Mouse (Mus musculus): Measurements from ENCODE around the gene Cd3eap.

Gene Cd3eap

DNA sequence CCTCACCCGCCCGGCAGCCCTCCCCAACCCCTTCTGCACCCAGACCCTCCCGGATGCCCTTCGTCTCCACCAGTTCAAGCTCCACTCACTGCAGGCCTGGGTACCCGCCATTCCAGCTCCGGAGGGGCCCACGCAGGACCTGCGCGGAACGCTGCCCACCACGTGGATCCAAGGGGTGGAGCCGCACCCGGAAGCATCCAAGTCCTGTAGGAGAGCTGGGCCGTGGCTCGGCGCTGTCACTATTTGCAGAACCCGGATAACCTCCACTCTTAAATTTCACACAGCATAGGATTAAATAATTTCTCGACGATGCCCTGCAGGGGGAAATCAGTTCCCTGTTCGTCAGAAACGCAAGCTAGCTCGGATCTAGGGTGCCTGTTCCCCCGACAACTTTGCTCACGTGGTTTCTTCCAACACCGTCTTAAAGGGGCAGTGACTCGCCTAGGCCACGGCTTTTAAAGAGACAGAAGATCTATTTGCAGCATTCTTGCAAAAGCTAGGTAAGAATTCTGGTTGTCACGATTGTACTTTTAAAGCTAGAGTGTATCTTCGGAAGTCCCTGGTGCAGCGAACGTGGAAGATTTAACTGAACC lies at the start of gene Cd3eap, which contains the start of gene Ppp1r13l:
TSS of gene Cd3eap (minus strand) at position 185 of the 593 bp plus-strand sequence.
TSS of gene Ppp1r13l (plus strand) at position 451 of the 593 bp plus-strand sequence.
- DNase-seq, result peak; percentile 91

DNA sequence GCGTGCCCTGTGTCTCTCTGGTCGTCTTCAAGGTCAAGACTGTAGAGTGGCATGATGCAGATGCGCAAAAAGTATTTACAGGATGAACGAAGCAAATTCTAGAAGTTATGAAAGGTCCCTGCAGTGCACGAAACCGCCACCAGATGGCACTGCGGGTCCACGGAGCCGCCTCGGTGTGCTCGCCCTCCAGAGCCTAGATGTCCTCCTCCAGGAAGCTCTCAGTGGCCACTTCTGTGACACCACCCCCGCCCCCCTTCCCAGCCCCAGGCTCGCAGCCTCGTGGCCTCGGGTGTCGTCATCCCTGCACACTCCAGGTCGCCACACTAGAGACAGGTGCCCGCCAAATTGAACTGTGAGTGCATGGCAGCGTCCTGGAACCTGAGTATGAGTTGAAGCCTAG lies 46.1 kb upstream of the Cd3eap start:
- DNase-seq, result peak; percentile 58

DNA sequence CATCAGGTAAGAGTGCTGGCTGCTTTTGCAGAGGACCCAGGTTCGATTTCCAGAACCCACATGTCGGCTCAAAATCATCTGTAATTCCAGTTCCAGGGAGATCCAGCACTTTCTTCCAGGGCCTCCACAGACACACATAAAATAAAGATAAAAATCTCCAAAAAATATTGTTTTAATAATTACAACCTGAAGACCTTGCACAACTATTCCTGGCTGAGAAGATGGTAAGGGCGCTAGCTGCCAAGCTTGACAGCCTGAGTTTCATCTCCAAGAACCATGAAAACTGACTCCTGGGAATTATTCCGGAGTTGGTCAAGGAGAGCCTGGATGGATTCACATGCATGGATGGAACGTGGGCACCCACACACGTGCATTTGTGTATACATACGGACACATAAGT lies 45.2 kb upstream of the Cd3eap start, which contains the start of gene Ckm:
TSS of gene Ckm (plus strand) at position 301 of the 400 bp plus-strand sequence.
- no peak for DNase-seq

DNA sequence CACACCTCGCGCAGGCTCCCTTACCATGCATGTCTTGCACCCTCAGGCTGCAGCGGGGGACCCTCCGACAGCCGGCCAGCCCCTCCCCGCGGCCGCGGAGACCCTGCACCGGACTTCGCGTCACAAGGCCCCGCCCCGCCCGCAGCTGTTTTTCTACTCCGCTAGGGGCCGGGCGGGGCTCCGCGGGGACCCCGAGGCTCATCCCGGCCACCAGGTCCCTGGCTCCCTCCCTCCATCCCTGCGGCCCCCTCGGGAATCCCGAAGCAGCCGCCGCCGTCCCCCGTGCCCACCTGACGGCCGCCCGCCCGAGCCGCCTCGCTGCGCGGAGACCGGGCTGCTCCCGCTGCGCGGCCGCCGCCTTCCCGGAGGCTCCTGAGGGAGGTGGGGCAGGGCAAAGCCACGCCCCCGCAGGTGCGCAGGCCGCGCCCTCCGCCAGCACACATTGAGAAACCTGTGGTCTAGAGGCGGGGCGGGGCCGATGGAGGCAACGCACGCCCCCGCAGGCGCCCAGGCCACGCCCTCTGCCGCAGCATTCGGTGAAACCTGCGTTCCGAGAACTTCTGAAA lies 44.5 kb upstream of the Cd3eap start, which contains the start of gene Klc3:
TSS of gene Klc3 (minus strand) at position 374 of the 566 bp plus-strand sequence.
- no peak for DNase-seq

DNA sequence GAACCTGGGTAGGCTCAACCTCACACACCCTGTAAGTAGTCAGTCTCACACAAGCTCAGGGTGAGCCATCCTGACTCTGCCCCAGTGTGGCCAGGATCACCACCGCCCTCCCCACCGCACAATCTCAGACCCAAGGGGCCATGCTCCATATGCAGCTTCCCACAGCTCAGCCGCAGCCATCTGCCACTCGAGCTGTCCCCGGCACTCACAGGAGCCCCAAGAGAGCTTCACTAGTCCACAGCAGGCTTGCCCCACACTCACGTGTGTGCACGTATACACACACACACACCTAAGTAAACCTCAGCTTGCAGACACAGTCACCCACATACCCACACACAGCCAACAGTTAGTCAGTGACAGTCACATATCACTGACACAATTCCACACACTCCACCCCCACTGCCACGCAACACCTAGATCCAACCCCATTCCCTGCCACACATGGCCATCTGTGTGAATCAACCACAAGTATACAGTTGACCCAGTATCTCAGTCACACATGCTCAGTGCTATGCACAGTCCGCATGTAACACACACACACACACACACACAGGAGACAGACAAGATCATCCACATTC lies 43.3 kb upstream of the Cd3eap start:
- no peak for DNase-seq

DNA sequence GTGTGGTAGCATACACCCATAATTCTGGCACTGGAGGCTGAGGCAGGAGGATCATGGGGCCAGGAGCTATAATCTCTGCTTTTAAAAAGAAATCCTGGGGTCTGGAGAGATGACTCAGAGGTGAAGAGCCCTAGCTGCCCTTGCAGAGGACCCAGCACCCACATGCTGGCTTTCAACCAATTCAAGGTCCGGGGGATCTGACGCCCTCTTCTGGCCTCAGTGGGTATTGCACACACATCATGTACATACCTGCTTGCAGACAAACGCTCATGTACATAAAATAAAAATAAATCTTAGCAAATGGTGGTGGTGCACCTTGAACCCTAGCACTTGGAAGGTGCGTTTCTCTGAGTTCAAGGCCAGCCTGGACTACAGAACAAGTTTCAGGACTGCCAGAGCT lies 41.7 kb upstream of the Cd3eap start:
- DNase-seq, result no peak

DNA sequence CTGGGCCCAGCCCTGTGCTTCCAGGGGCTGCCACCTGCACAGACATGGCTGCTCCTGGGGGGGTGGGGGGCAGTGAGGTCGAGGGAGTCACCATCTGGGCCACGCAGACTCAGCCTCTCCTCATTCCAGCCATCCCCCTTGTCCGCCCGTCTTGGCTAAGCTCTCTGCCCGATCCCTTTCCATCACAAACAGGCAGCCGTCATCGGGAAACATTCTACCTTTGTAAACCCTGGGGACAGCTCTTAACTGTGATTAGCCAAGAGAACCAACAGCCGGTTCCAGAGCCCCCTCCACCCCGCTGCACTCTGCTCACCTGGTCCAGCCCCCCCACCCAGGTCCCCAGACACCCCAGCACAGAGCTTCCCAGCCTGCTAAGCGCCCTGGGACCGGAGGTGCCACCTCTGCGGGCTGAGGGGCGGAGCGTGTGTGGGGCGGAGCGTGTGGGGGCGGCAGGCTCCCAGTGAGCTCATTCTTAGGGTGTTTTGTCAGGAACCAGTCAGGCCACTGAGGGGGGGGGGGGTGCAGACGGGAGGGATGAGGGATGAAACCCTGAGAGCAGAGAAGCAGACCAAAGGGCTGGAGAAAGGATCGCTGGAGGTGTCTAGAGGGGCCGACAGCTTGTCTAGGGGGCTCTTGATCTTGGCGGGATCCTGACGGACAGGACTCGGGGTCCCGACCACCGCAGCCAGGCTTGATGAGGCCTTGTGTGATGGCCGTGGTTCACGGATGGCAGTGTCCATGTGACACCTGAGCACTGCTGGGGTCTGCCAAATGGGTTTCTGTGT lies 40.4 kb upstream of the Cd3eap start:
- no peak for DNase-seq

DNA sequence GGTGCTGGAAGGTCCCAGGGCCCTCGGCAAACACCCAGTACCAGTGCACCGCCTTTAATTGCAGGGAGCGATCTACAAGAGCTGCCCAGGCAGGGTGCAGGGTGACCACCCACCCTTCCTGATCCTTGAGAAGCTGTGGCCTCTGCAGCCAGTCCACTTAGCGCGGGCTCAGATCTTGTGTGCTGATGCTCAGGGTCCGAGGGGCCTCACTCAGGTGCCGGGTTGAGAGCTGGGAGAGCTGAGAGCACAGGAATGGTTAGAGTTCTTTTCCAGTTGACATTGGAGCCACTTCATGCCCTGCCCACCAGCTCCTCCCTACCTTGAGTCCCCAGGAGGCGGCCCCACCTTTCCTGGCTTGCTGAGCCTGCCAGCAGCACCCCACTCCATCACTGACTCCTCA lies 35.2 kb upstream of the Cd3eap start:
- no peak for DNase-seq

DNA sequence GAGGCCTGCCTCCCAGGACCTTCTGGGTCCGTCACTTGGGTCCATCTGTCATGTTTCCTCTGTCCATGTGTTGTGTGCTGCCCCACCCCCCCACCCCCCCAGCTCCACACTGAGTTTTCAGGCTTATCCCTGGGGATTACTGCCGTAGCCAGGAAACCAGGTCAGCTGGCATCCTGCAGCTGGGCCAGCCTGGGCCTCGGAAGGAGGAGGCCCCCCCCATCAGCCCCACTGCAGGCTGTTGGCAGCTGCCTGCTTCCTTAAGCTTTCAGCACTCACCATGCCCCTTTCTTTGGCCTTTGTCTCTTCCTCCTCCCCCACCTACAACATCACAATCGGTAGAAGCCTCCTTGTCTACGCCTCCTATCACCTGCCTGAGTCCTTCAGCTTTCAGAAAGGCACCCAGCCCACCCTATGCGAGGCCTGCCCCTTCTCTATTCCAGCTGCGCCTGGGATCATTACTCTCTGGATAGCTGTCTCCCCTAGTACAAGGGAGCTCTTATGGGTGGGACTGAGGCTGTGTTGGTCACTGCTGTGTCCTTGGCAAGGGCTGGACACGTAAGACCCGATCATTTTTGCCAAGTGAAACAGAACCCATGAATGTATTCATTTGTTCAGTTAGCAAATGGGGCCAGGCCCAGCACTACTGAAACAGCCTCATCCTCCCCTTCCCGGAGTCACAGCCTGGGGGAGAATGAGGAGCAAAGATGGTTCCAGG lies 29.6 kb upstream of the Cd3eap start:
- DNase-seq, result peak; percentile 61

DNA sequence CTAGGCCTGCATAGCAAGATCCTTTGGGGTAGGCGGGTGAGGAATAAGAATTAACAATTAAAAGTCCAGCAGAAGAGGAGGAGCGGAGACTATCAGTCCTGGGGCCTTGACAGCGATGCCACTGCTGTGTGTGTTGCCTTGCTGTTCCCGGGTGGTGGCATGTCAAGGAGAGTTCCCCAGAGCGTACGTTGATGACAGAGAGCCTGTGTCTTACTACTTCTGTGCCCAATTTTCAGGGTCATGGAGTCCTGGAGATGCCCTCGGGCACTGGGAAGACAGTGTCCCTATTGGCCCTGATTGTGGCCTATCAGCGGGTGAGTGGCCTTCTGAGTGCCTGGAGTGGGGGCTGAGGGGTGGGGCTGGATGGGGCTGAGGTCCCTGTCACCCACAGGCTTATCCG lies 24.4 kb upstream of the Cd3eap start:
- no peak for DNase-seq

DNA sequence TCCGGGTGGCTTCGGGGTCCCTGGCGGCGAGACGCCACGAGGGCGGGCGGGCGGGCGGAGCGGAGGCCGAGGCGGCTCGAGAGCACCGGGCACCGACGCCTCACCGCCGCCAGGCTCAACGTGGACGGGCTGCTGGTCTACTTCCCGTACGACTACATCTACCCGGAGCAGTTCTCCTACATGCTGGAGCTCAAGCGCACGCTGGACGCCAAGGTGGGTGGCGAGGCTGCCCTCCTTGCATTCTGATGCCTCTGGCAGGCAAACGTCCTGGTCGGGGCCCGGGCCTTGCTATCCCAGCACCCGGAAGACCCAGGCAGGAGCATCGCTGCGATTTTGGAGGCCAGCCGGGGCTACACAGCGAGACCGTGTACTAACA lies 22.9 kb upstream of the Cd3eap start:
- no peak for DNase-seq

DNA sequence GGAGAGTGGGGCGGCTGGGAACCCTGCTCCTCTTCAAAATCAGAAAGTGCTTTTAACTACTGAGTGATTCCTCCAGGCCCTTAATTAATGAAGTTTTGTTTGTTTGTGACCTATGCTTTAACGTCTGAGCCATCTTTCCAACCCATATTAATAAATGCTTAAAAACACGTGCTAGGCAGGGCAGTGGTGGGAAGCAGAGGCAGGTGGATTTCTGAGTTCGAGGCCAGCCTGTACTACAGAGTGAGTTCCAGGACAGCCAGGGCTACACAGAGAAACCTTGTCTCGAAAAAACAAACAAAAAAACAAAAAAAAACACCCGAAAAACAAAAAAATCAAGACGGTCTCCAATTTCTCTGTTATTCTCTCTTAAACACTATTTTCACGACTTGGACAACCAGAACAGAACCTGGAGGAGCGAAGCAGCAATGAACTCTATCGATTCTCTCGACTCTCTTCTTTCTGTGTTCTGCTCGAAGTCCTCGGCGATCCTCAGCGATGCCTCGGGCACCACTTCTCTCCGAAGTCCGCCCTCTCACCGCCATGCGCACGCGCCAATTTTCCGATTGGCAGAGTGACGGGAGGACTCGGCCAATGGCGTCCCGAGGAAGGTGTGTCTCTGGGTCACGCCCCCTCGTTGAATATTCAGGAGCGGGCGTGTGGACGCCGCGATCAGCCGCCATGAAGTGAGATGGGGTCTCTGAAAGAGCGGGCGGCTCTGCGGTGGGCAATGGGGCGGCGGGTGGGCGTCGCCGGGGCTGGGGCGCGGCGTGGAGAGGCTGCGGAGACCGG lies 22.3 kb upstream of the Cd3eap start, which contains the start of gene Ercc2:
TSS of gene Ercc2 (plus strand) at position 634 of the 789 bp plus-strand sequence.
- peak; percentile 98 for DNase-seq

DNA sequence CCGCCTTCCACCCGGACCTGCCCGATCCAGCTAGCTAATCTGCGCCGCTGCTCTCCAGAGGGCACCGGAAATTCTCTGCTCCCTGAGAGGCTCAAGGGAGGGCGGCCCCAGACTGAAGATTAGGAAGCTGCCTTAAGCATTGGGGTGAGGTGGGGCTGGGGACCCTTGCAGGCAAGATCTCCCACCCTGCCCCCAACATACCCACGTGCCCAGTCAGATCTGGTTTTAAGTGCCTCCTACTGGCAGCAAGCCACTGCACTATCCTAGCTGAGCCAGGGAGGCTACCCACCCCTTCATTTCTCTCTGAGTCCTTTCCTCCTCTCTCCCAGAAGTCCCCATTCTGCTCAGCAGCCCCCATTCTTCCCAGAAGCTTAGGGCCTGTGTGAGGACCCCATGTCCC lies 18.8 kb upstream of the Cd3eap start:
- no peak for DNase-seq

DNA sequence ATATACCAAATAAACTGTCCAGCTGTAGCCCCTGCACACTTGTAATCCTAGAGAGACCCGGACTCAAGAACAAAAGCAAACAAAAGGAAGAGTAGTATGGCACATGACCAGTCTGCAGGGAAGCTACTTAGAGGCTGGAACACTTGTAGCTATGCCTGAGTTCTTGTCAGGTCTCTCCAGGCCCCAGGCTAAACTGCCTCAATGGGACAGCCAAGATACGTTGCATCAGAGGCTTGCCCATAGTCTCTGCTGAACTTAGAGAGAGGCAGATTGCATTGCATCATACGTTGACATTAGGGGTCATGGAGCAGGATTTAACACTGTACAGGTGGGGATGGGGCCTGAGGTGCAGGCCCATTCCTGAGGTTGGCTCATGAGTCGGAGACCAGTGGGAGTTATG lies 16.7 kb upstream of the Cd3eap start:
- no peak for DNase-seq

DNA sequence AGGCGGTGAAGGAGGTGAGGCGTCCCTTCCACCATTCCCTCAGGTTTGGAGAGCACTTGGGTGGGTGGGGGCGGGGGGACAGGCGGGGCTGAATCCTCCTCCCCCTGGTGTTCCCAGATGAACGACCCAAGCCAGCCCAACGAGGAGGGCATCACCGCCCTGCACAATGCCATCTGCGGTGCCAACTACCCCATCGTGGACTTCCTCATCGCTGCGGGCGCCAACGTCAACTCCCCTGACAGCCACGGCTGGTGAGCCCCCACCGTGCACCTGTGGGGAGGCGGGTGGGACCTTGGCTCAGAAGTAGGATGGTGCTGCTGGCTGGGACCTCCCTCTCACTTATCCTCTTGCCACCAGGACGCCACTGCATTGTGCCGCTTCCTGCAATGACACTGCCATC lies 16.1 kb upstream of the Cd3eap start:
- DNase-seq, result no peak

DNA sequence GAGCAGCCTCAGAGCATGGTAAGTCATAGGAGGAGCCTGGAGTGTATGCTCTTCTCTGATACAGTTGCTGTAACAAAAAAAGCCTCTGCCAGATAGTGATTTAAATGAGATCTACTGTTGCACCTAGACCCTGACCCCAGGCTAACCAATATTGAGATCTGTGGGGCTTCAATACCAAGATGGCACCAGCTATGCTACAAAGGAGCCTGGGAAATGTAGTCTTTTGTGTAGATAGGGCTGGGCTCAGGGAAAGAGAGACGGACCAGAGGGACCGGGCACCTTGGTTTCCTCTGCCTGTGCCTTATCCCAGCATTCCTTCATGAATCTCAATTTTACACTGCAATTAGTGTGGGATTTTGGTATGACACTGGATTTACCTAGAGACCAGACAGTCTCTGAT lies 14.1 kb upstream of the Cd3eap start:
- no peak for DNase-seq

DNA sequence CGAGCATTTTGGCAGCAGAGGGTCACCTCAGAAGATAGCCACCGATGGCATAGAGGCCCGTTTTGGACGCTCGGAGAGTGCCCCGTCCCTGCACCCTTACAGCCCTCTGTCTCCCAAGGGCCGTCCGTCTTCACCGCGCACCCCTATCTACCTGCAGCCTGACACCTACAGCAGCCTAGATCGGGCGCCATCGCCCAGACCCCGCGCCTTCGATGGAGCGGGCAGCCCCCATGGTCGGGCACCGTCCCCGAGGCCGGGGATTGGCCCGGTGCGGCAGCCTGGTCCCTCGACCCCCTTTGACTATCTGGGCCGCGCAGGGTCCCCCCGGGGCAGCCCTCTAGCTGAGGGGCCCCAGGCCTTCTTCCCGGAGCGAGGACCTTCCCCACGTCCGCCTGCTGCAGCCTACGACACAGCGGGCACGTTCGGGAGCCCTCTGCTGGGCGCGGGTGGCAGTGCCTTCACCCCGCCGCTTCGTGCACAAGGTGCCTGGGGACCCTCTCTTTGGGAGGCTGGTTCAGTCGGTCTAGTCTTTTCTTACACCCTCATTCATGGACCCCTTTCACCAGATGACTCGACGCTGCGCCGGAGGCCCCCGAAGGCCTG lies 10.6 kb upstream of the Cd3eap start:
- DNase-seq, result no peak

DNA sequence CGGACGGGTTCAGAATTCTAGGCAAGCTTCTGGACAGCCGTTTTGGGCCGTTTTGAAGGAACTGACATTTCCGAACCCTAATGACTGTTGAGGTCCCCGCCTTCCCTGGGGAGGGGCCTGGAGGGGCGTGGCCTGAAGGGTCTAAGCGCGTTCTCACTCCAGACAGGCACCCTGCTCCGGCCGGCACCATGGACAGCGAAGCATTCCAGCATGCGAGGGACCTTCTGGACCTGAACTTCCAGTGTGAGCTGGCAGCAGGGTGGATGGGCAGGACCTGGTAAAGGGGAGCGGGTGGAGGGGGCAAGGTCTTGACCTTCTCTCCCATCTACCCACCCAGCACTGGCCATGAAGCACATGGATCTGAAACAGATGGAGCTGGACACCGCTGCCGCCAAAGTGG lies 9.1 kb upstream of the Cd3eap start:
- no peak for DNase-seq

DNA sequence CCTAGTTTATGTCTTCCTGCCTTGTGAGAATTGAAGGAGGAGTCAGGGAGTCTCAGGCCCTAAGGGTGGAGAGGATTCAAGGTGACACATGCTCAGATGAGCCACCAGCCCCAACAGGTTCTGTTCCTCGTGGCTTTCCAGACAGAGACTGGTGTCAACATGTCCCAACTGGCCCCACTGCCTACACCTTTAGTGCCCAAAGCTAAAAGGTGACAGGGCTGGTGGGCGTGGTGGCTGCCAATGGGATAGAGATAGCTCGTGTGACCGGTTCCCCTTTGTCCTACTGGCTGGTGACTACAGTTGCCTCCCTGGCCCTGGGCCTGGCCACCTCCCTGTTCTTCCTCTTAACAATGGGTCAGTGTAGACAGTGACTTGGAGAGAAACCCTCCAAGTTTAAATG lies 6.1 kb upstream of the Cd3eap start:
- no peak for DNase-seq

DNA sequence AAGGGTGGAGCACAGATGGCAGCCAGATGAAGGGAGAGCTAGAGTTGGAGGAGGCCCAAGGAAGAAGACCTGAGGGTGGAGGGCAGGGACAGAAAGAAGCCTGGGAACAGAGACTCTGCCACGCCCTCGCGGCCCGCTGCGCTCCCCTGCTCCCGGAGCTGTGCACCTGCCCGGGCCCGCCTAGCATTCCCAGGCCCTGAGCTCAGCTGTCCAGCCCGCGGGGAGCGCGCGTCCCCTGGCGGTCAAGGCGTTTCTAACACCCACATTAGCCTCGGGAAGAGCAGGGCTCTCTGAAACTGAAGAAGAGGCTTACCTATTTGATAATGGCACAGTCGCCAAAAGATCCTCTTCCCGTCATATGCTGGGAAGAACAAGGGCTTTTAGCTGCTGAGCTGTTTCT lies 4.6 kb upstream of the Cd3eap start:
- no peak for DNase-seq

DNA sequence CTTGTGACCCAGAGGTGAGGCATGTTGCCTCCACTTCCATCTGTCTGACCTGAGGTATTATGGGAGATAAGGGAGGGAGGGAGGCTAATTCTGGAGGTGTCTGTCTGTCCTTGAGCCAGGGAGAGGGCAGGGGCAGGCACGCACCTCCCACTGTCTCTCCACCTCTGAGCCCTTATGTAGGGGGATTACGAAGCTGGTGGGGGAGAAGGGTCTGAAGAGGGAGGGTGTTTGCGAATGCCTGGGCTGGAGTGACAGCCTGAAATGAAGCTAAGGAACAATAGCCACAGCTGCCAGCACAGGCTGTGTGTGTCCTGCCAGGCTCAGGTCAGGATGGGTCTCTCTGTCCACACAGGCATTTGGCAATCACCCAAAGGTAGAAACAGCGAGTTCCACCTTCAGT lies 3.0 kb upstream of the Cd3eap start:
- no peak for DNase-seq

DNA sequence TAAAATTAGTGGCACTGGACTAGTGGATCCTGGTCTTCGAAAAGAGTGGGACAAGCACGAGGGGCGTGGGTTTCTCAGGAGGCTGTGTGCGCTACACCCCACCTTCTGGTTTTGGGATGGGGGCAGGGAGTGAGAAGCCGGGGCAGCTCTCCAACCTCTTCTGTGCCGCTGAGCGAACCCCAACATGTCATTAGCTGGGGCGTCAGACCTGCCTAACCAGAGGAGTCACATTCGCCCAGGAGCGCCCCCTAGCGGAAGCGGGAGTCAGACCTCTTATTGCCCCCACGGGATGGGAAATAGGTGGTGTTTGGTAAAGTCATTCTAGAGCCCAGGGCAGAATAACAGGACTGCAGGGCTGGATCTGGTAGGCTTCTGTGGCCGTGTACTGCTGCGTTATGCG lies 2.4 kb upstream of the Cd3eap start:
- peak; percentile 66 for DNase-seq

All from layer of hippocampus, adult 9-11 months (tissue).